Mouse (Mus musculus): ENCODE results near the gene Rabgef1. TPM values are rescaled to one million over a fixed set of nuclear protein-coding genes. Genes with fewer than 3 reads are reported as not detected.

Rabgef1 gene
- polyA plus RNA-seq, 1 experiment: 45.0 TPM

- TF ChIP-seq POLR2A (IDR thresholded peaks at IDR 0.05; ENCODE audit: borderline replicate concordance, insufficient read depth, low read length) (no peak), CTCF (IDR thresholded peaks at IDR 0.05; ENCODE audit: borderline replicate concordance, insufficient read depth, low read depth, low read length) (no peak)
- Histone ChIP-seq H3K4me1 (ENCODE audit: control insufficient read depth, insufficient read depth, low read length) (0 out of 2 replicates have a peak, but pooled peaks cover 7% of the 10 kb centered on the region), H3K4me3 (replicated peaks; ENCODE audit: insufficient read depth, low read depth, low read length) (no peak overlapping the region), H3K27me3 (ENCODE audit: control insufficient read depth, insufficient read depth, low read length) (no peaks in the 10 kb centered on the region), H3K27ac (ENCODE audit: insufficient read depth, low read length) (no peak overlapping the region)
- WGBS: 74% methylated on average over 4 of the region's 4 CpGs
- DNase-seq: no peak
Measured at GRCm38 (mm10) chr5:130142041-130142440, 29.6 kb upstream of the Rabgef1 start.

DNA sequence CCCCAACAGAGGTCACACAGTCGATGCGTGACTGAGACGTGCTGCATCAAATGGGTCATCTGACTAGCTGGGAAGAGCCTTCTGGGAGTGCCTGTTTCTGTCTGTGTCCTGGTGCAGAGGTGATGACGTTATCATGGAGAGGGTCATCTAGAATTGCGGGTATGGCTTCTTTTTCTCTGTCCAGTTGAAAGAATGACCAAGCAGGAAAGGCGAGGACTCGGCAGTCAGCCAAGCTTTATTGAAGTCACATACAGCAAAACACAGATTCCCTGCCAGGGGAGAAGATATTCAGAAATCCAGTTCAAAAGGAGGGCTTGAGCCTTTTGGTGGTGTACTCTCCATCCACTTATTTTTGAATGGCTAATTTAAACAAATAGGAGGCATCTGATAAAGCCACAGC is 28.5 kb upstream of the Rabgef1 start:
- no peak overlapping the region for H3K27ac ChIP-seq (ENCODE audit: insufficient read depth, low read length)
- H3K4me3 ChIP-seq (replicated peaks; ENCODE audit: insufficient read depth, low read depth, low read length): no peak overlapping the region
- TF ChIP-seq CTCF (IDR thresholded peaks at IDR 0.05; ENCODE audit: borderline replicate concordance, insufficient read depth, low read depth, low read length) (no peak), POLR2A (IDR thresholded peaks at IDR 0.05; ENCODE audit: borderline replicate concordance, insufficient read depth, low read length) (no peak)
- DNase-seq: no peak
- WGBS: 91% methylated on average over 7 of the region's 7 CpGs
- H3K4me1 ChIP-seq (ENCODE audit: control insufficient read depth, insufficient read depth, low read length): 0 out of 2 replicates have a peak, but pooled peaks cover 7% of the 10 kb centered on the region
- H3K27me3 ChIP-seq (ENCODE audit: control insufficient read depth, insufficient read depth, low read length): no peaks in the 10 kb centered on the region

DNA sequence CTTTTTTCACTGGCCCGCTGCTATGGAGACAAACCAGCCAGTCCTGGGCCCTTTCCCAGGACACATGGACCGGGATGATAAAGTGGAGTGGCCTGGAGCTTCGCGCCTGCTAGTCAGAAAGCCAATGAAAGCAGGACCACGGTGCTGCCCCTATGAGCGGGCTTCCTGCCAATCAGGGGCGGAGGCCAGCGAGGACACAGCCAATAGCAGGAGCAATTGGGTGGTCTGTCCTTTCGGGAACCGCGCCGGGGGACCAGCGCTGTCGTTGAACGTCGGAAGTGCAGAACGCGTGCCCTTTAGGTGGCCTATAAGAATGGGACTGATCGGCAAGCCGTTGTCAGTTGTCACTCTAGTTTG is 27.6 kb upstream of the Rabgef1 start:
- H3K27me3 ChIP-seq (ENCODE audit: control insufficient read depth, insufficient read depth, low read length): no peaks in the 10 kb centered on the region
- 0 out of 2 replicates have a peak, but pooled peaks cover 7% of the 10 kb centered on the region for H3K4me1 ChIP-seq (ENCODE audit: control insufficient read depth, insufficient read depth, low read length)
- TF ChIP-seq POLR2A (IDR thresholded peaks at IDR 0.05; ENCODE audit: borderline replicate concordance, insufficient read depth, low read length) (no peak), CTCF (IDR thresholded peaks at IDR 0.05; ENCODE audit: borderline replicate concordance, insufficient read depth, low read depth, low read length) (no peak)
- peak overlapping the region; percentile 68 for H3K4me3 ChIP-seq (replicated peaks; ENCODE audit: insufficient read depth, low read depth, low read length)
- DNase-seq: peak in 1 of 2 experiments; percentile 81
- H3K27ac ChIP-seq (ENCODE audit: insufficient read depth, low read length): peak overlapping the region; percentile 76
- 1% methylated on average over 20 of the region's 20 CpGs for WGBS

DNA sequence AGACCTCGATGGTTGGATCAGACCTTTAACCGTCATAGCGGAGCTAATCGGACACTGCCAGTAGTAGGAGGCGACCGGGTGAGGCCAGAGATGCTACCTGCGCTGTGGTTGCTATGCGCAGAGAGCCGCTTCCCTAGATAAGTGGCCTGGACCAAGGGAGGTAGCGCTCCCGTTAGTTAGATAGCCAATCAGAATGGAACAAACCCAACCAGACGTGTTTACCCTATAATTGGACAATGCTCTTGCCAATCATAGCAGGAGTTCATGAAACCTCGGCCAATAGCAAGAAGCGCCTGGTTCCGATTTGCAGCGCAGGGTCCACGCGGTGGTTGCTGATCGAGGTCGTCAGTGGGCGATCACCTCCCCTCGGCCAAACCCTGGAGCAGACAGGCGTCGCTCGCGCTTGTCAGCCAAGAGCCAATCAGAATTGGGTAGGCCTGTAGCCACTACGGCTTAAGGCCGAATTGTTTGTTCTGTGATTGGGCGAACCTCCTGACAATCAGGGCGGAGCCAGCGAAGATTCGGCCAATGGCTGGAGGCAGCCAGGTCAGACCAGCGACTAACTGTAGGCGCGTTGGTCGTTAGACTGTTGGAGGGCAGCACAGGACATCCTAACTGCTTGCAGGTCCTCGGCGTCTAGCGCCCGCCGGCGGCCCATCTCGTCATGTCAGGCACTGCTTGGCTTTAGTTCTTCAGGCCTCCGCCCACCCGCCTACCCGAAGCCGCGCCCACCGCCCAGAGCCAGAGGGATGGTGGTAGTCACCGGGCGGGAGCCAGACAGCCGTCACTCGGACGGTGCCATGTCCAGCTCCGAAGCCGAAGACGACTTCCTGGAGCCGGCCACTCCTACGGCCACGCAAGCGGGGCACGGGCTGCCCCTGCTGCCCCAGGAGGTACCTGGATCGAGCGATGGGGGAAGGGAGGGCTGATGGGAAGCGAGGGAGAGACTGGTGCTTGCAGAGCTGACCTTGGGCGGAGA is 27.0 kb upstream of the Rabgef1 start, which contains the start of gene Kctd7:
Gene Kctd7, plus strand, starts transcription at position 528 of the 979 bp plus-strand sequence.
- Histone ChIP-seq H3K27ac (ENCODE audit: insufficient read depth, low read length) (peak within 1 kb of the TSS; percentile 76), H3K4me3 (replicated peaks; ENCODE audit: insufficient read depth, low read depth, low read length) (peak within 1 kb of the TSS; percentile 68), H3K4me1 (ENCODE audit: control insufficient read depth, insufficient read depth, low read length) (0 out of 2 replicates have a peak, but pooled peaks cover 7% of the 10 kb centered on the region), H3K27me3 (ENCODE audit: control insufficient read depth, insufficient read depth, low read length) (no peaks in the 10 kb centered on the region)
- DNase-seq: peak; percentile 97 to 99
- TF ChIP-seq CTCF (IDR thresholded peaks at IDR 0.05; ENCODE audit: borderline replicate concordance, insufficient read depth, low read depth, low read length): peak; percentile 35; the same call in 1 of the 2 replicates
- peak; percentile 91 for TF ChIP-seq POLR2A (IDR thresholded peaks at IDR 0.05; ENCODE audit: borderline replicate concordance, insufficient read depth, low read length)
- WGBS: under 1% methylated on average over 66 of the region's 66 CpGs

DNA sequence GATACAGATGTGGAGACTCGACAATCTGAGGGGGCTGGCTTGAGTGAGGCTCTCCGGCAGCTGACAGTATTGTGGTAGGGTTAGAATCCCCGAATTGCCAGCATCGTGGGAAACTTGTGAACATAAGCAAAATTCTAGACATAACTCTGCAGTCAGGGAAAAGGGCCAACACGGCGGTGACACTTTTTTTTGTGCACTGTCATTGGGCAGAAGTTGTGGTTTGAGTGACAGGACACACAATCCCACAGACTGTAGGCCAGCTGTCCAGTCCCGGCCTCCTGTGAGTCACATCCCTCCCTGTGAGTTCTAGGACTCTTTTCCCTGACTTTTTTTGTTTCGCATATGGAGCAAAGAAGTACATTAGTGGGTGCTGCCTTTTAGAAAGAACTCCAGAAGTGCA is 25.6 kb upstream of the Rabgef1 start:
- Histone ChIP-seq H3K4me1 (ENCODE audit: control insufficient read depth, insufficient read depth, low read length) (0 out of 2 replicates have a peak, but pooled peaks cover 7% of the 10 kb centered on the region), H3K27me3 (ENCODE audit: control insufficient read depth, insufficient read depth, low read length) (no peaks in the 10 kb centered on the region), H3K4me3 (replicated peaks; ENCODE audit: insufficient read depth, low read depth, low read length) (peak overlapping the region; percentile 68), H3K27ac (ENCODE audit: insufficient read depth, low read length) (no peak overlapping the region)
- DNase-seq: no peak
- 67% methylated on average over 8 of the region's 8 CpGs for WGBS
- TF ChIP-seq CTCF (IDR thresholded peaks at IDR 0.05; ENCODE audit: borderline replicate concordance, insufficient read depth, low read depth, low read length) (no peak), POLR2A (IDR thresholded peaks at IDR 0.05; ENCODE audit: borderline replicate concordance, insufficient read depth, low read length) (no peak)

- no peak overlapping the region for H3K4me3 ChIP-seq (replicated peaks; ENCODE audit: insufficient read depth, low read depth, low read length)
- H3K27ac ChIP-seq (ENCODE audit: insufficient read depth, low read length): no peak overlapping the region
- TF ChIP-seq CTCF (IDR thresholded peaks at IDR 0.05; ENCODE audit: borderline replicate concordance, insufficient read depth, low read depth, low read length) (no peak), POLR2A (IDR thresholded peaks at IDR 0.05; ENCODE audit: borderline replicate concordance, insufficient read depth, low read length) (no peak)
- H3K4me1 ChIP-seq (ENCODE audit: control insufficient read depth, insufficient read depth, low read length): 0 out of 2 replicates have a peak, but pooled peaks cover 5% of the 10 kb centered on the region
- no peak for DNase-seq
- H3K27me3 ChIP-seq (ENCODE audit: control insufficient read depth, insufficient read depth, low read length): no peaks in the 10 kb centered on the region
- 80% methylated on average over 7 of the region's 7 CpGs for WGBS
Measured at GRCm38 (mm10) chr5:130149726-130150310, 21.8 kb upstream of the Rabgef1 start.

- 82% methylated on average over 2 of the region's 2 CpGs for WGBS
- Histone ChIP-seq H3K27me3 (ENCODE audit: control insufficient read depth, insufficient read depth, low read length) (no peaks in the 10 kb centered on the region), H3K27ac (ENCODE audit: insufficient read depth, low read length) (no peak overlapping the region), H3K4me1 (ENCODE audit: control insufficient read depth, insufficient read depth, low read length) (no peaks in the 10 kb centered on the region), H3K4me3 (replicated peaks; ENCODE audit: insufficient read depth, low read depth, low read length) (no peak overlapping the region)
- TF ChIP-seq CTCF (IDR thresholded peaks at IDR 0.05; ENCODE audit: borderline replicate concordance, insufficient read depth, low read depth, low read length): no peak
- no peak for TF ChIP-seq POLR2A (IDR thresholded peaks at IDR 0.05; ENCODE audit: borderline replicate concordance, insufficient read depth, low read length)
- no peak for DNase-seq
Measured at GRCm38 (mm10) chr5:130154286-130154685, 17.3 kb upstream of the Rabgef1 start.

Measured in cerebellum, adult 2 months (tissue).